Mouse (Mus musculus) heart, postnatal 0 days (tissue): ENCODE measurements at regions not wholly inside any gene's neighbourhood (a gene's known extent, or its start where the extent isn't known, plus 50 kb on each side); places are given as distances from the start of the nearest gene placed in this dataset.

Source experiments
- ATAC-seq: fragments of 200-750 bp; cut with Nextera tagmentation; 2 replicates; pipeline ENCODE4 v1.8.0; 2017; ENCODE audit warnings: low read depth, moderate number of reproducible peaks, moderate library complexity; ENCODE audit not compliant: insufficient read depth
- DNase-seq: peaks from one replicate; pipeline ENCODE4 v3.0.0-alpha.2; 2016; ENCODE audit warnings: low spot score
- H3K27ac ChIP-seq: fragments of 300-500 bp; sonication (generic); 2 replicates; pipeline ENCODE4 v1.5.1; 2014; ENCODE audit warnings: low read depth, mild to moderate bottlenecking
- H3K27me3 ChIP-seq: fragments of 300-500 bp; sonication (generic); 2 replicates; pipeline ENCODE4 v1.6.1; 2014; ENCODE audit warnings: low read length, mixed read lengths; ENCODE audit not compliant: control insufficient read depth, insufficient read depth
- H3K36me3 ChIP-seq: fragments of 300-500 bp; sonication (generic); replicated peaks from 2 replicates; pipeline ENCODE4 v1.6.1; 2014; ENCODE audit warnings: low read length, mixed read lengths; ENCODE audit not compliant: control insufficient read depth, insufficient read depth
- H3K4me1 ChIP-seq: fragments of 300-500 bp; sonication (generic); 2 replicates; pipeline ENCODE4 v1.6.1; 2014; ENCODE audit warnings: antibody characterized with exemption; ENCODE audit not compliant: control insufficient read depth, insufficient read depth
- H3K4me2 ChIP-seq: fragments of 300-500 bp; sonication (generic); 2 replicates; pipeline ENCODE4 v1.6.1; 2014; ENCODE audit warnings: low read depth, mild to moderate bottlenecking, low read length, moderate library complexity
- H3K4me3 ChIP-seq: fragments of 300-500 bp; sonication (generic); 2 replicates; pipeline ENCODE4 v1.5.1; 2014; ENCODE audit warnings: low read depth, low read length
- H3K9ac ChIP-seq: fragments of 300-500 bp; sonication (generic); replicated peaks from 2 replicates; pipeline ENCODE4 v1.6.1; 2014; ENCODE audit warnings: low read depth, low read length, mixed read lengths
- H3K9me3 ChIP-seq: fragments of 300-500 bp; sonication (generic); replicated peaks from 2 replicates; pipeline ENCODE4 v1.6.1; 2016; ENCODE audit warnings: low read length; ENCODE audit not compliant: control insufficient read depth
- CTCF ChIP-seq: IDR thresholded peaks from 2 replicates; pipeline ENCODE4 v1.5.1; 2016; ENCODE audit warnings: antibody characterized with exemption, control low read depth, low read depth
- EP300 ChIP-seq: IDR thresholded peaks from 2 replicates; pipeline ENCODE4 v1.6.1; 2016; ENCODE audit warnings: antibody characterized with exemption, low read depth
- WGBS: fragments of 180-500 bp; shearing (Covaris S2); extraction: QIAGEN DNeasy Blood & Tissue Kit; methylation state at CpG from one replicate; pipeline ENCODE4 v1.1.7; 2014; 5-methylcytosine and 5-hydroxymethylcytosine counted together

DNA sequence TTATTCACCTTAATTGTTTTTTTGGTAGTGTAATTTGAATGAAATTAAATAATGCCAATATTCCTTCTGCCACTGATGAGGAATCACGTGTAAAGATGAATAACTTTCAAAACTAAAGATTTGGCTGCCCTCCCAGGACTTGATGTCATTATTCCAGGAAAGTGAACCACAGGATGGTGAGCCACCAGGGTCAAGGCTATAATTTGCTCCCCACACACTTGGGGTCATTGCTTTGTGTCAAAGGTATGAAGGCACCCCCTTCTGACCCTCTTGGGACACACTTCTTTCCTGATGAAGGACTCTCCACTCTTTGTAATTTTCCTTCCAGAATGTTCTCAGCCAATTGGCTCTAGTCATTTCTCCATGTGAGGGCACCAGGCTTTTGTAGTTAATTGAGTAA, 313.4 kb downstream of the Gm11011 start:
- H3K4me2 ChIP-seq, result no peak overlapping the region
- H3K27ac ChIP-seq, result no peak overlapping the region
- TF ChIP-seq EP300 (no peak), CTCF (no peak)
- 40% methylated on average over 1 of the region's 1 CpGs for WGBS
- no peak for DNase-seq
- H3K9ac ChIP-seq, result no peak overlapping the region
- H3K4me1 ChIP-seq, result no peaks in the 10 kb centered on the region
- no peak for ATAC-seq
- no peaks in the 10 kb centered on the region for H3K27me3 ChIP-seq
- no peak overlapping the region for H3K4me3 ChIP-seq
- no peaks in the 10 kb centered on the region for H3K36me3 ChIP-seq
- no peaks in the 10 kb centered on the region for H3K9me3 ChIP-seq

GRCm38 (mm10) chr2:169272622-169273021, 314.9 kb downstream of the Gm11011 start:
- ATAC-seq (no peak), DNase-seq (no peak)
- Histone ChIP-seq H3K27ac (no peak overlapping the region), H3K4me1 (no peaks in the 10 kb centered on the region), H3K27me3 (no peaks in the 10 kb centered on the region), H3K4me3 (no peak overlapping the region), H3K36me3 (no peaks in the 10 kb centered on the region), H3K9me3 (no peaks in the 10 kb centered on the region), H3K4me2 (no peak overlapping the region), H3K9ac (no peak overlapping the region)
- 37% methylated on average over 6 of the region's 6 CpGs for WGBS
- TF ChIP-seq CTCF (no peak), EP300 (no peak)

GRCm38 (mm10) chr2:169272018-169272417, 315.5 kb downstream of the Gm11011 start:
- Histone ChIP-seq H3K9ac (no peak overlapping the region), H3K9me3 (no peaks in the 10 kb centered on the region), H3K27ac (no peak overlapping the region), H3K4me2 (no peak overlapping the region), H3K4me3 (no peak overlapping the region), H3K27me3 (no peaks in the 10 kb centered on the region), H3K4me1 (no peaks in the 10 kb centered on the region), H3K36me3 (no peaks in the 10 kb centered on the region)
- TF ChIP-seq CTCF (no peak), EP300 (no peak)
- ATAC-seq (no peak), DNase-seq (no peak)
- WGBS, result 49% methylated on average over 4 of the region's 4 CpGs

DNA sequence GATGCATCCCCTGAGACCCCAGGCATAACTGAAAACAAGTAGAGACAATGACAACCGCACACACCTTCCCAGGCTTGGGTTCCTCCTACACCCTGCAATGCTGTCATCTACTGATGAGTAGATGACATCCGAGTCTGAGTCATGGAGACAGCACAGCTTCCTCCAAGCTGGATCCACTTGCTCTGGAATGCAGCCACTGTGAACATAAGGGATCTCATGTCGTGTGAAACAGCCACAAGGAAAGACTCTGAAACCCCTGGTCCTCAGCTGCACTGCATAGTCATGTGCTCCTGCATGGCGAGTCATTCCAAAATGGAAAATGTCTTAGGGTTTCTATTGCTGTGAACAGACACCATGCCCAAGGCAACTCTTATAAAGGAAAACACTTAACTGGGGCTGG, 305.2 kb upstream of the Zfp64 start:
- no peak overlapping the region for H3K9ac ChIP-seq
- no peak for TF ChIP-seq EP300
- TF ChIP-seq CTCF, result no peak
- 63% methylated on average over 4 of the region's 4 CpGs for WGBS
- no peak overlapping the region for H3K4me2 ChIP-seq
- no peak for ATAC-seq
- no peak for DNase-seq
- H3K4me1 ChIP-seq, result no peaks in the 10 kb centered on the region
- H3K36me3 ChIP-seq, result no peaks in the 10 kb centered on the region
- H3K9me3 ChIP-seq, result no peaks in the 10 kb centered on the region
- no peak overlapping the region for H3K4me3 ChIP-seq
- H3K27ac ChIP-seq, result no peak overlapping the region
- no peaks in the 10 kb centered on the region for H3K27me3 ChIP-seq

DNA sequence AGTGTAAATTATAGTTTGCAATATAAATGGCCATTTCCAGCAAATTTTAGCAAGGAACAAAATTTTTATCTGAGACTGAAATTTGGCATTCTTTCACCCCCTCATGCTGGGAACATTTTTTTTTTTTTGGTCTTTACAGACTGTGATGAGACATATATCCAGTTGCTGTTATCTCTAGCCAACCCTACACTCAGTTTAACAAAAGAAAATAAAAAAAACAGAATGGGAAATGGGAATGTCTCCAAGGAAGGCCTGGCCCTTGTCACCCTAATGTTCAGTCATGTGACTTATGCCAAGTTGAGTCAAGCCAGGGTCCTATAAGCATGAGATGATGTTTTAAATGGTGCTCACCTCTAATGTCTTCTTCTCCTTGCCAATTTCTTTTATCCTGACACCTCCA, 289.2 kb upstream of the Zfp64 start:
- Histone ChIP-seq H3K4me1 (no peaks in the 10 kb centered on the region), H3K36me3 (no peaks in the 10 kb centered on the region), H3K9ac (no peak overlapping the region), H3K27ac (no peak overlapping the region), H3K9me3 (no peaks in the 10 kb centered on the region; the same call in 1 of the 2 replicates), H3K4me2 (no peak overlapping the region), H3K4me3 (no peak overlapping the region), H3K27me3 (no peaks in the 10 kb centered on the region)
- TF ChIP-seq CTCF (no peak), EP300 (no peak)
- DNase-seq (no peak), ATAC-seq (no peak)

DNA sequence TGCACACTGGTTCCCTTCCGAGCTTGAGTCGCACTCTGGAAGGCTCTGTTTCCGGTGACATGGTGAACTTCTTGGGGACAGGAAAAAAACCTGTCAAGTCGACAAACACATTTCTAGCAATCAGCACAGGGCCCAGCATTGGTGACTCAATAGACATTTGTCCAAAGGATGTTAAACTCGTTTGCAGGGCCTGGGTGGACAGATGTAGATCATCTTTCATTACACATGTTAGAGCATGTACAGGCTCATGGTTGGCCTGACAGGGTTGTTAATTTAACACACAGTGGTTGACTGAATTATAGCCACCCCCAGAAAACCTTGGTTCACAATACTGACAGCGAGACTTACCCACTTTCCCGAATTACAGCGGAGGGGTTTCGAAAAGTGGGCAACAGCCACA, 288.6 kb upstream of the Zfp64 start:
- no peaks in the 10 kb centered on the region for H3K36me3 ChIP-seq
- H3K4me1 ChIP-seq, result no peaks in the 10 kb centered on the region
- WGBS, result 76% methylated on average over 9 of the region's 9 CpGs
- no peak overlapping the region for H3K4me3 ChIP-seq
- H3K4me2 ChIP-seq, result no peak overlapping the region
- TF ChIP-seq EP300 (no peak), CTCF (no peak)
- DNase-seq (no peak), ATAC-seq (no peak)
- no peaks in the 10 kb centered on the region; the same call in 1 of the 2 replicates for H3K9me3 ChIP-seq
- H3K27me3 ChIP-seq, result no peaks in the 10 kb centered on the region
- no peak overlapping the region for H3K9ac ChIP-seq
- no peak overlapping the region for H3K27ac ChIP-seq
